Mouse (Mus musculus) spleen, adult 18-20 months (tissue): Measurements from ENCODE around the gene Khsrp.
A peak's percentile ranks its signal among the peaks of the same experiment; 100 is the strongest.

Experiments used
- DNase-seq, 2 experiments: peaks; one replicate each; pipeline ENCODE4 v3.0.0; 2022; ENCODE audit warnings: mixed read lengths in 2 of 2

Khsrp gene

DNA sequence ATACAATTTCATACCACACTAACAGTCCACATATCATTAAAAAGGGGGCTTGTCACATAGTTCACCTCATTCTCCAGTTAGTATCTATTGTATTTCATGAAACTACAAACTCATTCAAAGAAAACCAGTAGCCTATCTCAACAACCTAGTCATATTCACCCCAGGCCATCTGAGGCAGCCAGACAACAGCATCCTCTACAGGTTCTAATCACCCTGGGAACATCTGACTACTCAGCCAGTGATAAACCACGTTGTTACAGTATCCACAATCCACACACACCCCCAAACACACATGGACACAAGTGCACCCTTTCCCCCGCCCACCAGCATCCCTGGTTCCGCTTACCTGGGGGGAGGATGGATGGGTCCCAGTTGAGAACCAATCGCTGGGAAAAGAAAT lies 3.9 kb downstream of the Khsrp start:
- DNase-seq = no peak

DNA sequence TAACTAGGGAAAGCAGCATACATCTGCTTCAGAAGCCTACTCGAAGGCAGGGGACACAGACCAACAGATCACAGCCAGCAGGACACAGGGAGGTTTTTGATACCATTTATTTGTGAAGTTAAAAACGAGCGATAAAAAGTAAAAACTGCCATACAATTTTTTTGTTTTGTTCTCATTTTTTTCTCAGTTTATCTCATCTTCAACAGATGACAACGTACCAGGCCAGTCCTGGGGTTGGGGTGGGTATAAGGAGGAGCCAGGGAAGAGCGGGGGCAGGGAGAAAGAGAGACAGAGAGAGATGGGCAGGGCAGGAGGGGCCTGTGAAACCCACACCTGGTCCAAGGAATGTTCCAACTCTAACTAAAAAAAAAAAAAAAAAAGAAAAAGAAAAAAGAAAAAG lies 10.4 kb downstream of the Khsrp start:
- DNase-seq = no peak

DNA sequence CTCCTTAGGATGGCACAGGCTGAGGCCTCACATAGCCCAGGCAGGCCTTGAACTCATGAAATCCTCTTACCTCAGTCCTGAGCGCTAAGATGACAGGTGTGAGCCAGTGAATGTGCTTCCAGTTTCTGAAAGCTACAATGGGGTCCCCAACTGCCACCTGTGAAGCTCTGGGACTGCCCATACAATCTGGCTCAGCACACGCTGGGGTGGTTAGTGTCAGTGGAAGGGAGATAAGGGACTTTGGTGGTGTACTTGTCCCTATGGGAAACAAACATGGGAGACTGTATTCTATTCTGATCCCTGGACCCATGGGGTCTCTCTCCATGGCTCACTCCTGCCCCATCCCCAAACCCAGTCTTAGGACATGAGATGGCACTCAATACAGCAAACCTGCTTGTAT lies 11.6 kb downstream of the Khsrp start:
- no peak for DNase-seq

DNA sequence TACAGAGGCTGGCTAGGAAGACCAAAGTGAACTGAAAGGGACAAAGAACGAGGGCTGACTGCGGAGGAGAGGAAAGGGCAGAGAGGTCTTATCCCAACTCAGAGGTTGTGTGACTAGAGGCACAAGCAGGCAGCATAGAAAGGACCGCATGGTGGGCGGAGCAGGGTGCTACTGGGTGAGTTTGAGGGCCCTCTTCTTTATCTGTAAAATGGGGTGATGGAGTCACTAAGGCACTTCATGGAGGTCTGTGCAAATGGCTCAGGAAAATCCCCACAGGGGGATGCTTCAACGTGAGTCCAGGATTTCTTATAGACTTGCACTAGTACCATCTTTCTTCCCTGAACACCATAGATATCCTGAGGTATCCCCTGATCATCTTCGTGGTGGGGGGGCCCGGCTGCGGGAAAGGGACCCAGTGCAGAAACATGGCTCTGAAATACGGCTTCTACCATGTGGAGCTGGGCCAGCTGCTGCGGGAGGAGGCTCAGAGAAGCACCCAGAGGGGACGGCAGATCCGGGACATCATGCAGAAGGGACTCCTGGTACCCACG lies 19.0 kb downstream of the Khsrp start:
- DNase-seq = no peak

DNA sequence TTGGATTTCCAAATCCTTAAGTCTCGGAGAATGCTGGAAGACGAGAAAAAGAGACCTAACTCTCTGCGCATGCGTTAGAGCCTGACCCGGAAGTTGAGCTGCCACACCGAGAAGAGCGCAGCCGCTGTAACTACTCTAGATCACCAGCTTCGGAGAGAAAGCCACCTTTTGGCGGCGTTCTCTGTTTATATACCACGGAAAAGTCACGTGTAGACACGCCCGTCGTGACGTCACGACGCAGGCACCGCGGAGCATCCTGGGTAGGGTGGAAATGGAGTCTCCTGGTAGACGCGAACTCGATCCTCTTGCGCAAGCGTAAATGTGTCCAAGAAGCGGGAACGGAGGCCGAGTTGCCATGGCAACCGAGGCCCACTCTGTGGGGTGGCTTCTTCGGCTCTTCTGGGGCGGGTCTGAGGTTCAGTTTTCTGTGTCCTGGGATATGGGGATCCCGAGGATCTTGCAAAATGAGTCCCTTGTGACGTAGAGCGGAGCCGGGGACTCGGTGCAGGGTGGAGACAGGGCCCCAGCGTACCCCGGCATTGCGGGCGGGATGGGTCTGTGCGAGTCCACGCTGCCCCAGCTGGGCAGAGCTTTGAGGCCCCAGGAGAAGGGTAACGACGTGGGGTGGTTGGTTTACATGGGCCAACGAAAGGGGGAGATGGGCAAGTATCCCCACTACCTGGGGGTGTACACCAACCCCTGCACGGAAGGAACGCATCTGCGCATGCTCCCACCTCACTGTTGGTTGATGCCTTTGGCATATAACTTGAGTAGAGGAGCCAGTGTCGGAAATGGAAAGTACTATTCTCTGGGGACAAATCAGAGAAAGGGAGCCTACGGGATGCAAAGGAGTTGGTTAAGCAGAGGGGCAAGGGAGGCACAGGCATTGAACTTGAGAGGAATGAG lies 19.8 kb downstream of the Khsrp start, which contains the start of the genes Gtf2f1 and Gm17949:
TSS of gene Gtf2f1 (minus strand) at position 53 of the 906 bp plus-strand sequence.
TSS of gene Gm17949 (plus strand) at position 234 of the 906 bp plus-strand sequence.
- peak; percentile 81 to 84 for DNase-seq

DNA sequence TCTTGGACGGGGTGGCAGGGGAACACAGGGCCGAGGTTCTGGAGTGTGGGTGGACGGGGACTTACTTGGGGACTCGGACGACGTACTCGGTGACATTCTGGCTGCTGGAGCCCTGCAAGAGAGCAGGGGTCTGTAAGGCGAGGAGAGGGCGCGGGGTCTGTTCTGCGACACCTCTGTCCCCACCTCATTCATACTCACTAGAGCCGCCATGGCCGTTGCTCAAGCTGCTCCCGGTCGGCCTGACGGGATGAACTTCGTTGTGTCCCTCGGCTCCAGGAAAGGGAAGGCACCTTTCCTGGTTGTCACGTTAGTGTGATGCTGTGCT lies 20.4 kb downstream of the Khsrp start:
- DNase-seq = no peak

DNA sequence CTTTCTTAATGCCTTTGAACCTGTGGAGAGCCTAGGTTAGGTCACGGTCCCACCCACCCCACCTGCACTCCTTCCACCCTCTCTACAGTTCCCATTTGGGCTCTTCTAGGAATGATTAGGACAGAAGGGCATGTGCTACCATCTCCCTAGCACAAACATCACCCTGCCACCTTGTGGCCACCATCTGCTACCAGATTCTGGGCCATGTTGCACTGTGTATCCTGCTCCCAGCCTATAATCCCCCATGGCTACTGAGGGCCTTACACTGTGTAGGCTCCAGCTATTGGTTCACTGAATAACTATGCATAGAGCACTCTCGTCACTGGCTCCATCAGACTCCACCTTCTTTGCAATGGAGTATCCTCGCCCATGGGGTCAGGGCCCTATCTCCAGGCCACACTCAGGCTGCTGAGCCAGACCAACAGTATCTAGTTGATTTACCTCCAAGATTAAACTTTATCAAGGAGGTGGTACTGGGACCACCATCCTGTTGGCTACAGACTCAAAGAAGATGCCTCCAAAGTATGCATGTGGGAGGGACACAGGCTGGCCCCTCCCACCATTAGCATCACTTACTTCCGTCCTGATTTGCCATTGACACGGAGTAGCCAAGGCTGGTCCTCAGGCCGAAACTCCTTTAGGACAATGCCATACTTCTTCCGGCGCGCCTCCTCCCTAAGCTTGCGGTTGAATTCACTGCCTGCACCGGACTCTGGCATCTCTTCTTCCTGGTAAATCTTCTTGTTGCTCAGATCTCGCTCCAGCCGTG lies 24.0 kb downstream of the Khsrp start:
- DNase-seq = no peak

DNA sequence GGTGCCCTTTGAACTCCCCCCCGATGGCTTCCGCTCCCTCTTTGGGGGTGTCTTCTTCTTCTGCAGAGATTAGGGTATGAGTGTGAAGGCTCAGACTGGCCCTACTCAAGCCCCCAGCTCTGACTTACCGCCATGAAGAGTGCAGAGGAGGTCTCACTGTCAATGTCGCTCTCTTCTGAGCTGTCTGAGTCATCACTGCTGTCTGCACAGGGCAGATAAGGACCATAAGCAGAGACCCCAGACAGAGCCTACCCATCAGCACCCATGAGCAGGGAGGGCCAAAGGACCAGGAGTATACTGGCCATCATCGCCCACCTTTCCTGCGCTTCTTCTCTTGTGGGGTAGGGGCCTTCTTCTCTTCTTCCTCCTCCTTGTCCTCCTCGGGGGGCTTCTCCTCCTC lies 27.3 kb downstream of the Khsrp start:
- DNase-seq = no peak

DNA sequence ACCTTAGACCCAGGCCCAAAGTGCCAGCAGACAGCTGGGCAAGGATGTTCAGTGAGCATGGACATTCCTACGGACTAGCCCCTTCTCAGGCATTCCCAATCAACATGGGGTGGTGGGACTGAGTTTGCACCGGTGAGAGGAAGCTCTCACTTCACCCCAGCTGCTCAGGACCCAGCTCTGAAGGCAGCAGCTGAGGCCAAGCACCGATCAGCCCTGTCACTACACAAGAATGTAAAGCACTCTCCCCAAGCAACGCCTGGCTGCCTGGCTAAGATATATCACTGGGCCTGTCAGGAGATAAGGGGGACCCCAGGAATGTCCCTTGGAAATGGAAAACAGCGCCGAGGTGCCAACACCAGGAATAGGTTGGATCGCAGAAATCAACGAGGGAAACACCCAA lies 30.1 kb downstream of the Khsrp start:
- DNase-seq = no peak

DNA sequence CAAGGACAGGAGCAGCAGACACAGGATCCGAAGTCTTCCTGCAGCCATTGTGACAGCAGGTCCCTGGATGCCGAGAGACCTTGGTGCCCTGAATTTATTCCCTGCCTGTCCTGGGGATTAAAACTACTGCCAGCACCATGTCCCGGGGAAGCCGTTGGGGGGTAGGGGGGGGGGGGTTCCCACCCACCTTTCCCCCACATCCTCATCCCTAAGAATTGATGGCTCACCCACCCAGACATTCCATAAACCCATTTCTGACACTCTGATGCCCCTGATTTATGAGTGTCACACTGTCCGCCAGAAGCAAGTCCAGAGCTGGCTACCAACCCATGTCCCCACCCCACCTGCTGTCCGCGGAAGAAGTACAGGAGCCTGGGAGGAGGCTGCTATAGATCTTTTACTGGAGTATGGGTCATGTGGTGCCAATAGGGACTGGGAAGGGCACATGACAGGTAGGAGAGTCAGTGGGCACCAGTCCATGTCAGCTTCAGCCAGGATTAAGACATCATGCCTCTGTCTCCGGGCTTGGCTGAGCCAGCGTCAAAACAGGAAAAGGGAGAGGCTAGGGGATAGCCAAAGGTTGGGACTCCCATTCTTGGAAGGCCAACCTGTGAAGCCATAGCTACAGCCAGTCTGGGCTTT lies 31.2 kb downstream of the Khsrp start, which contains the start of gene Pspn:
TSS of gene Pspn (minus strand) at position 51 of the 642 bp plus-strand sequence.
- DNase-seq = no peak

DNA sequence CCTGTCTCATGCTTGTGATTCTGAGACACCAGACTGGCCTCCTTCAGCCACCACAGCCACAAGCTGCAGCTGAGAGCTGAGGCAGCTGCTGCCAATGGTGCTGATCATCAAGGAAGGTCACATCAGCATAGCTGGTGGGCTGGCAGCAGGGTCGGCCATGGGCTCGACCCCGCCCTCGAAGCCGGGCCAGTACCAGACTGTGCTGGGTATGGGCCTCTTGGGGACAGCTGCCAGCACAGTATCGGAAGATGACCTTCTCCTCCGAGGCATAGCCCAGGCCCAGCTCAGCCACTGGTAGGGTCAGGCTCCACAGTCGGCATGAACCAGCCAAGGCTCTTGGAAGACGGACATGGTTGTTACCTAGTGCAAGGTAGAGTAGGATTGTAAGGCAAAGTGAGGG lies 31.9 kb downstream of the Khsrp start:
- DNase-seq = no peak

DNA sequence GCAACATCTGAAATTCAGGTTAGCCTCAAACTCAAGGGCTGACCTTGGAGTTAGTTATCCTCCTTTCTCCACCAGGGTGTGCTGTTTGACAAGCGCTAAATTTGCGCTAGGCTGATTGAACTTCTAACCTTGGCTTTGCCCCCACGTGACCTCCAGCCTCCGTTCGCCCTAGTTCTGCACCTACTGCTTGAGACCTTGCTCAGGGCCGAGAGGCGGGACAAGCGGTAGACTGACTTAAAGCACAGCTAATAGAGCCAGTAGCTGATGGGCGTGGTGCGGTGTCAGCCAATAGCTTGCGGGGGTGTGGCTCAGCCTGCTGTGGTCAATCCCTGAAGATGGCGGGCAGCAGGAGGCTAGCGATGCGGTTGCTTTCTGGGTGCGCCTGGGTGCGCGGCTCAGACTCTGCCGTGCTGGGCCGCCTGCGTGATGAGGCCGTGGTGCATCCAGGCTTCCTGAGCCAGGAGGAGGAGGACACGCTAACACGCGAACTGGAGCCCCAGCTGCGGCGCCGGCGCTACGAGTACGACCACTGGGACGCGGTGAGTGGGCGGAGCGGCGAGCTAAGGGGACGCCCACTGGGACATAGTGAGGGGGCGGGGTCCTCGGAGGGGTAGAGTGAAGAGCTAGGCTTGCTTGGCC lies 34.2 kb downstream of the Khsrp start, which contains the start of gene Alkbh7:
TSS of gene Alkbh7 (plus strand) at position 311 of the 639 bp plus-strand sequence.
- peak; percentile 87 to 94 for DNase-seq

DNA sequence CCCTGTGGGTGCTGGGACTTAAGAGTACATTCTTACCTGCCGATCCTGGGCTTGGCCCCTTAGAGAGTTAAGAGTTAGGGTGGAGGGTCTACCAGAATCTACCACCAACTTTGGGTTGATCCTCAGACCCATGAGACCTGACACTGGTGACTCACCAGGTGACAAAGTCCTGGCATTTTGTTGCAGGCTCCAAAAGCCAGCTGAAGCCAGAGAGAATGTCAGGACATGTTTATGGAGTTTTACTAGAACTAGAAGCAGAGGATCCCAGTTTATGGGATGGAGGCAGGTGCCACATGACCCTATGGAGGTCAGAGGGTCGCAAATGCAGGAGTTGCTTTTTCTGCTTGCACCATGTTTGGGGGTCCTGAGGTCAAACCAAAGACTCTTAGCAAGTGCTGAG lies 34.8 kb downstream of the Khsrp start:
- no peak for DNase-seq

DNA sequence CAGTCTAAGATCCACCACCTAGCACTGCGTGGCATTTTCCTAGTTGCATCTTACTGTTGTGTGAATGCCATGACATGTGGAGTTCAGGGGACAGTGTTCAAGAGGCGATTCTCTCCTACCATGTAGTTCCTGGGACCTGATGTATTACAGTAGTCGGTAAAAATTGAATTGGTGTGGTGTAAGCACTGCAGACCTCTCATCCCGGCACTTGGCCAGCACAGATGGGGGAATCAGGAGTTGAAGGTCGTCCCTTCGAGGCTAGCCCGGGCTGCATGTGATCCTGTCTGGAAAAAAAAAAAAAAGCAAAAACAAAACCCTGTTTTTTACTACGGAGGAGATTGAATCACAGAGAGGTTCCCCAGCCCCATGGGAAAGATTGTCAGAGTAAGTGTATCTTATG lies 36.3 kb downstream of the Khsrp start:
- no peak for DNase-seq

DNA sequence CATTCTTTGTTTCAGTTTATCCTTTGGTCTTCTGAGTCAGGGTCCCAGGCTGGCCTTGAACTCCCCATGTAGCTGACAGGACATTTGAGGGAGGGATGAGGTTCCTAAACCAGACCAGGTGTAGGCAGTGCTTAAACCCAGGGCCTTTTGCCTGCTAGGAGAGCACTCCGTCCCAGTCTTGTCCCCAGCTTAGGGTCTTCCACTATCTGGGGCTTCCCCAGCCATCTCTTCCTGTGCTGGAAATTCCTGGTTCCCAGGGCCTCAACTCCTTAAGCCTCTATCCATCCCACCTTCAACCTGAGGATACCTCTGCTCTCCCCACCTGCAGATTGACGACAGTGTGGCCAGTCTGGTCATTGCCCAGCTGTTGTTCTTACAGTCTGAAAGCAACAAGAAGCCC lies 40.4 kb downstream of the Khsrp start:
- peak in 1 of 2 experiments; percentile 5 for DNase-seq

DNA sequence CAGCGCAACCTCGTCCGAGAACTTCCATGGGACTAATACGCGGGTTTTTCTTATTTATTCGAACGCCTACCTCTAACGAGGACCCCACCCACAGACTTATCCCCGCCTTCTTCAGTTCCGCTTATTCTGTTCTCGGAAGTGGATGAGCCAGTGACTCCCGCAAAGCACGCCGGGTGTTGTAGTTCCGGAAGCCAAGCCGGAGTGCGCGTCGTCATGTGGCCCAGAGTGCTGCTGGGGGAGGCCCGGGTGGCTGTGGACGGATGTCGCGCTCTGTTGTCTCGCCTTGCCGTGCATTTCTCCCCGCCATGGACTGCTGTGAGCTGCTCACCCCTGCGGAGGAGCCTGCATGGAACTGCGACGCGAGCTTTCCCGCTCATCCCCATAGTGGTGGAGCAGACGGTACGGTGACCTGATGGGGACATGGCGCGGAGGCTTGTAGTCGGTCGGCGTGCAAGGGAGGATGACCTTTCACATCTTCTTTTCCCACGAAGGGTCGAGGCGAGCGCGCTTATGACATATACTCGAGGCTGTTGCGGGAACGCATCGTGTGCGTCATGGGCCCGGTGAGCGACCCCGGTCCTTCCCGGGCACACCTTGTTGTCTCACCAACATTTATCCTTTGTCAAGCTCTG lies 41.1 kb downstream of the Khsrp start, which contains the start of gene Clpp:
TSS of gene Clpp (plus strand) at position 191 of the 632 bp plus-strand sequence.
- peak; percentile 91 to 95 for DNase-seq

DNA sequence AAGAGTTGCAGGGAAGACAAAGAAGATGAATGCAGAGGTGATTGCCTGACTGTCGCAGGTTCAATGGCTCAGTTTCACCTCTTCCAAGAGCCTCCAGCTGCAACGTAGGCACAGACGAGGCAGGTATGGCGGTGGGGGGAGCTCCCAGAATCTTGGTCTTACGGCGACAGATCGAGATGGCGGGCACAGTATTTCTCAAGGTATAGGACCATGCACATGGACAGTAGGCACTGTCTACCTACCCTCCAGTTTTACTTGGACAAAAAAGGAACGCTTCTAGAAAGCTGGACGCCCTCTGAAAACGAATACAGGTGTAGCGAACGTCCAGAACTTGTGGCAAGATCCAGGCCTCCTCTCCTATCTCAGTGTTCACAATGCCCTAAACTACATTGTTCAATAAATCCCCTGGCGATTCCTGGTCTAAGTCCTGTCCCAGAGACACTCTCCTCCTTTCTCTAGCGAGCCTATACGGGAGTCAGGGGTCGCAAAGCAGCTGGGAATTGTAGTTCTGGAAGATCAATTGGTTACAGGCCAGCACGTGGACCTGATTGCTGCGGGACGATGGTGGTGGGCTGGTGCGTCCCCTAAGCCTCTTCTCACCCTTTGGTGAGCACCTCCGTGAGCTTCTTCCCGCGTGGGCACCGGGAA lies 41.7 kb downstream of the Khsrp start:
- DNase-seq = no peak

DNA sequence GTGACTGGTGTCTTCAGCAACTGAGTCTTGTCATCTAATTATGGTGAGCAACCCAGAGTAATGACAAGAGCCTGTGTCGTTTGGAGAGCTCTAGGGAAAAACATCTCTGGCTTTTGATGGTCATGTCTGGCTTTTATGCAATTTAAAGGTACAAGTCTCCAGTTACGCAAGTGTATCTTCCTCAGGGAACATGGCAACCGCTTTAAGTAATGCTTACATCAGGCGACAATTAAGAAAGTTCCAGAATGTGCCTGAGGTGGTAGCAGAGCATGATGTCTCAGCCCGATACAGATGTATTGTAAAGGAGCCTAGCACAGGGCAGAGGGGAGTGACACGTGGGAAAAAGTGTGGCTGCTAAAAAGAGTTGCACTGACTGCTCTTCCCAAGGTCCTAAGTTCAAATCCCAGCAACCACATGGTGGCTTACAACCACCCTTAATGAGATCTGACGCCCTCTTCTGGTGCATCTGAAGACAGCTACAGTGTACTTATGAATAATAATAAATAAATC lies 42.3 kb downstream of the Khsrp start:
- no peak for DNase-seq

DNA sequence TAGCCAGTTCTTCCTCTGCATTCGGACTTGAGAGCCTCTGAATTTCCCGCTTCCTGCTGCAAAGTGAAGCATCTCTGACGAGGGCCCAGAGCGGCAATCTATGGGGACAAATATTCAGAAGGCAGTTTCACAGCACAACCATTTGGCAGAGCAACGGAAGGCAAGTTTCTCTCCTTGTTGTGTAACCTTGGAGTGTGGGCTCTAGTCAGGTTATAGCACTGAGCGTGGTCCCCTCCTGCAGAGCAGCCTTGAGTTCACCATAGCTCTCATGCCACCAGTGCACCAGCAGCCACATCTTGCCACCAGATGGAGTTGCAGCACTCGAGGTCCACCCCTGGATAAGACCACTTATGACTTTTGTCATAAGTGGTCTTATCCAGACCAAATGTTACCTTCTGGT lies 42.9 kb downstream of the Khsrp start:
- DNase-seq = no peak

DNA sequence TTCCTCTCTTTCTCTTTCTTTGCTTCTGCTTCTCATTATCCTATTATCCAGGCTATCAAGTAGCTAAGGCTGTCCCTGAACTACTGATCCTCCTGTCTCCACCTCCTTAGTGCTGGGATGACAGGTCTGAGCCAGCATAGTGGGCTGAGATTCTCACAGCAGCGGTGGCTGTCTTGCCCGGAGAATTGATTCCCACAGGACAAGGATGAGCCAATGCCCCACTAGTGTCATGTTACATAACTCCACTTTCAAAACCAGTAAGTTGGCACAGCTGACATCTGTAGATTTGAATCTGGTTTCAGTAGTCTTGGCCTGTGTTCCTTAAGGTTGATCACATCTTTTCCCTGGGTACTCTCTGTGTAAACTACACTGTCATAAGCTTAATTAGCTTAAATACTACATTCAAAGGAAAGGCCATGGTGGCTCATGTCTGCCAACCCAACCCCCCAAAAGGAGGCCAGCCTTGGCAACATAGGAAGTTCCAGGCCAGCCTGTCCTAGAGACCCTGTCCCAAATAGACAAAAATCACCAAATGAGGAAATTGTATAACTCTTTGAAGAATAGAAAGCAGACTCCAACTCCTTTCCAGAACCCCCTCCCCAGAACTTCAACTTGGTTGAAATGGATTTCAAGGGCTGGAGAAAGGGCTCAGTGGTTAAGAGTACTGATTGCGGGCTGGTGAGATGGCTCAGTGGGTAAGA lies 45.1 kb downstream of the Khsrp start:
- no peak for DNase-seq
